In genomic region chr16:34935514-34936338, GRCm38 (mm10) we compare ENCODE assay signal across 11 mouse cellular contexts.
DNase-seq lines count a peak whose midpoint lies in the region; ATAC-seq and TF ChIP-seq lines count a peak whose summit lies in the region.
"Had no signal": no experiment of that assay in that cellular context is flagged by ENCODE, and none has a peak within 500 bp of the region (broad histone marks: within the 10 kb centered on the region; RNA-seq: fewer than 3 reads in every experiment).

No protein-coding gene starts in this region.

- peaks cover 49% of the 10 kb centered on the region for H3K4me1 ChIP-seq in kidney, adult 2 months (ENCODE audit: control insufficient read depth, insufficient read depth, low read length)
- peaks cover 79% of the 10 kb centered on the region for H3K4me1 ChIP-seq in limb, embryonic 13.5 days

- H3K36me3 ChIP-seq in kidney, adult 2 months (ENCODE audit: control insufficient read depth, insufficient read depth, low read length) = no peaks in the 10 kb centered on the region; the same call in 1 of the 2 replicates
- no peaks in the 10 kb centered on the region for H3K36me3 ChIP-seq in limb, embryonic 13.5 days

- DNase-seq in kidney, adult 2 months = no peak
- no peak for DNase-seq in kidney, adult 11 months
- peak; percentile 91 for DNase-seq in NIH3T3 (ENCODE audit: low read depth)
- DNase-seq in embryo, embryonic 11.5 days (ENCODE audit: low read depth, low spot score) = peak; percentile 49
- DNase-seq in MN1 (ENCODE audit: low spot score) = no peak
- DNase-seq in layer of hippocampus, adult 11-12 months (ENCODE audit: low spot score) = no peak
- DNase-seq in right cerebral cortex, adult 2 months (ENCODE audit: low spot score in 2 of 2) = no peak
- DNase-seq: right cerebral cortex, postnatal 4 days had no signal

- H3K9me3 ChIP-seq in limb, embryonic 13.5 days = no peaks in the 10 kb centered on the region

- no peak for TF ChIP-seq POLR2A in kidney, adult 2 months (IDR thresholded peaks at IDR 0.05; ENCODE audit: low read depth, low read length)

- H3K27me3 ChIP-seq in kidney, adult 2 months (replicated peaks; ENCODE audit: control insufficient read depth, insufficient read depth, low read length) = no peaks in the 10 kb centered on the region
- peaks cover 14% of the 10 kb centered on the region for H3K27me3 ChIP-seq in limb, embryonic 13.5 days

- ATAC-seq in limb, embryonic 13.5 days (ENCODE audit: low FRiP score, low read depth) = peak; percentile 95

- H3K4me2 ChIP-seq in limb, embryonic 13.5 days (replicated peaks) = 0 out of 2 replicates have a peak overlapping the region, but pooled peaks have one; percentile 5

- no peak overlapping the region for H3K4me3 ChIP-seq in kidney, adult 2 months (ENCODE audit: insufficient read depth, low read depth, low read length)
- H3K4me3 ChIP-seq in limb, embryonic 13.5 days = no peak overlapping the region
- H3K4me3 ChIP-seq: erythroblast, embryonic 14.5 days; left cerebral cortex, adult 2 months had no signal

- H3K9ac ChIP-seq in limb, embryonic 13.5 days = no peak overlapping the region

- H3K27ac ChIP-seq in kidney, adult 2 months (ENCODE audit: insufficient read depth, low read depth, low read length) = peak overlapping the region; percentile 83
- H3K27ac ChIP-seq in limb, embryonic 13.5 days = peak overlapping the region; percentile 86
- H3K27ac ChIP-seq: left cerebral cortex, adult 2 months had no signal

- 63% methylated on average over 9 of the region's 9 CpGs for WGBS in kidney, adult 2 months
- WGBS in limb, embryonic 13.5 days = 14% methylated on average over 9 of the region's 9 CpGs

- TF ChIP-seq CTCF in kidney, adult 2 months (conservative IDR thresholded peaks at IDR 0.05; ENCODE audit: insufficient read depth, insufficient read length, low read depth, low read length) = no peak

Comparison
In these comparisons a context has a peak if more than half of its experiments do, and no peak if none do; other contexts are left out.
1. DNase-seq: peak in NIH3T3 (single experiment) and embryo, embryonic 11.5 days (single experiment); none in kidney, adult 2 months (single experiment), kidney, adult 11 months (single experiment), MN1 (single experiment), layer of hippocampus, adult 11-12 months (single experiment) and right cerebral cortex, adult 2 months (0 of 2).